Mouse (Mus musculus): ENCODE data around the gene Slc7a6os. TPM values are rescaled to one million over a fixed set of nuclear protein-coding genes. Genes with fewer than 3 reads are reported as not detected.

The Slc7a6os gene
- polyA plus RNA-seq, 1 experiment from 2014 or later, result 27.6 TPM

DNA sequence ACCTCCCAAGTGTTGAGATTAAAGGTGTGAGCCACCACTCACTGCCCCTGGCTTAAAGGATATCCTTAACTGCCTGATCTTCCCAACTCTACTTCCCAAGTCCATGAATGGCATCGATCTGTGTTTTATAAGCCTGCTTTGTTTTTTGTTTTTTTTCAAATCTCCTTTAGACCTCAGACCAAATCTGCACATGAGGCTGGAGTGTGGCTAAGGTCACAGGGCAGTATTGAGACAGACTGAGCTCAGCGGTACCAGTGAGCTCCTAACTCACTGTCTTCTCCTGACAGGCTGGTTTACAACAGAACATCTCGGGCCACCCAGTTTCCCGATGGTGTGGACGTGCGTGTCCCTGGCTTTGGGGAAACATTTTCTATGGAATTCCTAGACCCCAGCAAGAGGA lies 50.9 kb downstream of the Slc7a6os start:
- H3K9me3 ChIP-seq (replicated peaks; ENCODE audit: low read length), result no peaks in the 10 kb centered on the region
- no peak for DNase-seq (ENCODE audit: low spot score)
- no peak overlapping the region for H3K4me3 ChIP-seq (replicated peaks; ENCODE audit: low read depth, low read length)
- H3K36me3 ChIP-seq (ENCODE audit: insufficient read depth, low read length), result peaks cover 8% of the 10 kb centered on the region
- no peak overlapping the region for H3K4me2 ChIP-seq (ENCODE audit: low read length)
- no peaks in the 10 kb centered on the region for H3K4me1 ChIP-seq (replicated peaks; ENCODE audit: insufficient read depth, low read length)
- no peak overlapping the region for H3K9ac ChIP-seq (ENCODE audit: low read depth, low read length)
- no peaks in the 10 kb centered on the region for H3K27me3 ChIP-seq (ENCODE audit: insufficient read depth, low read length)
- 90% methylated on average over 6 of the region's 6 CpGs for WGBS
- no peak for TF ChIP-seq CTCF (IDR thresholded peaks at IDR 0.05; ENCODE audit: low read depth)
- H3K27ac ChIP-seq, result no peak overlapping the region
- no peak for ATAC-seq (replicated peaks; ENCODE audit: low FRiP score, low read depth)

DNA sequence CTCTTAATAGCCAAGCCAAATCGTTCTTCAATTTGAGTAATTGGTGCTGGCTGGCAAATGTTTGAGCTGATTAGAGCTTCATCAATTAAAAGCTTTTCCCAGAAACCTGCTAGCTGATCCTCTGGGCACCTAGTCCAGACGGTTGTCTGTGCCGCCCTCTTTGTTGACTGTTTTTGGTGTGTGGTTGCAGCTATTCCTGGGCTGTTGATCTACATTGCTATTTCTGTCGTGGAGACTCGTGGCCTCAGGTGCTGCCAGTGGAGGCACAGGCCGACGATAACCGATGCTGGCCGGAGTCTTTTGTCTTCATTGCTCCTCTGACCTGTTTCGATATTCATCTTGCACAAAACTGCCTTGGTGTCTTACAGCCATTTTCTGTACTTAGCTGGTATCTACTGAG lies 52.4 kb downstream of the Slc7a6os start:
- 93% methylated on average over 10 of the region's 10 CpGs for WGBS
- no peaks in the 10 kb centered on the region for H3K9me3 ChIP-seq (replicated peaks; ENCODE audit: low read length)
- no peak overlapping the region for H3K9ac ChIP-seq (ENCODE audit: low read depth, low read length)
- ATAC-seq (replicated peaks; ENCODE audit: low FRiP score, low read depth) (no peak), DNase-seq (ENCODE audit: low spot score) (no peak)
- H3K4me1 ChIP-seq (replicated peaks; ENCODE audit: insufficient read depth, low read length), result no peaks in the 10 kb centered on the region
- H3K4me2 ChIP-seq (ENCODE audit: low read length), result no peak overlapping the region
- peaks cover 5% of the 10 kb centered on the region; the same call in 1 of the 2 replicates for H3K36me3 ChIP-seq (ENCODE audit: insufficient read depth, low read length)
- TF ChIP-seq CTCF (IDR thresholded peaks at IDR 0.05; ENCODE audit: low read depth), result no peak
- H3K27me3 ChIP-seq (ENCODE audit: insufficient read depth, low read length), result no peaks in the 10 kb centered on the region
- no peak overlapping the region for H3K27ac ChIP-seq
- no peak overlapping the region for H3K4me3 ChIP-seq (replicated peaks; ENCODE audit: low read depth, low read length)

DNA sequence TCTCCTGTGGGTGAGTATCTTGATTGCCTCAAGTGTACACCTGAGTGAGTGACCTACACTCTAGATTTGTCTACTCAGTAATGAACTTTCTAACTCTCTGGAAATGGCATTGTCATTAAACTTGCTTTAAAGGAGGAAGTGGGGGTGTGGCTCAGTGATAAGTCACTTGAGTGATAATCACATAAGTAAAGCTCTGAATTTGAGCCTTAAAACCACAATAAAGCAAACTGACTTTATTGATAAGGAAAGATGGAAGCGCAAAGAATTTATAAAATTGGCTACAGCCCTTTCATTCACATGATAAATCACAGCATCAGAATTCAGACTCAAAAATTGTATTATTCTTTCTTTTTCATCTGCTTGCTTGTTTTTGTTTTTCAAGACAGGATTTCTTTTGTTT lies 53.3 kb downstream of the Slc7a6os start:
- Histone ChIP-seq H3K27me3 (ENCODE audit: insufficient read depth, low read length) (no peaks in the 10 kb centered on the region), H3K4me2 (ENCODE audit: low read length) (no peak overlapping the region), H3K4me3 (replicated peaks; ENCODE audit: low read depth, low read length) (no peak overlapping the region), H3K4me1 (replicated peaks; ENCODE audit: insufficient read depth, low read length) (no peaks in the 10 kb centered on the region), H3K27ac (no peak overlapping the region), H3K36me3 (ENCODE audit: insufficient read depth, low read length) (peaks cover 5% of the 10 kb centered on the region; the same call in 1 of the 2 replicates), H3K9me3 (replicated peaks; ENCODE audit: low read length) (no peaks in the 10 kb centered on the region), H3K9ac (ENCODE audit: low read depth, low read length) (no peak overlapping the region)
- WGBS, result 96% methylated on average over 1 of the region's 1 CpGs
- TF ChIP-seq CTCF (IDR thresholded peaks at IDR 0.05; ENCODE audit: low read depth), result no peak
- ATAC-seq (replicated peaks; ENCODE audit: low FRiP score, low read depth) (no peak), DNase-seq (ENCODE audit: low spot score) (no peak)

DNA sequence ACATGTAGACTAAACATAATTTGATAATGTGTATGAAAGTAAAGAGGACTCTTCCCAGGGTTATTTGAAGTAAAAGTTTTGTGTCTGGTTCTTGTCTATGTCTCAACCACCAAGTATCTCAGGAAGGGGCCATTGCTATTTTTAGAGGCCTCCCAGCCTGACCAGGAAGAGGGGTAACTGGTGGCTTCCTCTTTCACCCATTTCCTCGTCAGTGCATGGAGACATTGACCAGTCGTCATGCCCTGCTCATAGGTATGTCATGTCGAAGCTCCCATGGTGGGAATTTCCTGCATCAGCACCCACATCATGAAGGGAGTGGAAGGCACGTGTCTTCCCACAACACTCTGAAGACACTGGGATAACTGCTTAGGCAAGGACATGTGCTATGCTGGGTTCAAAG lies 57.9 kb downstream of the Slc7a6os start:
- WGBS, result 74% methylated on average over 4 of the region's 4 CpGs
- no peak for TF ChIP-seq CTCF (IDR thresholded peaks at IDR 0.05; ENCODE audit: low read depth)
- Histone ChIP-seq H3K4me1 (replicated peaks; ENCODE audit: insufficient read depth, low read length) (peaks cover 8% of the 10 kb centered on the region), H3K4me2 (ENCODE audit: low read length) (no peak overlapping the region), H3K36me3 (ENCODE audit: insufficient read depth, low read length) (no peaks in the 10 kb centered on the region), H3K9me3 (replicated peaks; ENCODE audit: low read length) (no peaks in the 10 kb centered on the region), H3K9ac (ENCODE audit: low read depth, low read length) (no peak overlapping the region), H3K27ac (no peak overlapping the region), H3K27me3 (ENCODE audit: insufficient read depth, low read length) (no peaks in the 10 kb centered on the region), H3K4me3 (replicated peaks; ENCODE audit: low read depth, low read length) (no peak overlapping the region)
- DNase-seq (ENCODE audit: low spot score), result no peak
- no peak for ATAC-seq (replicated peaks; ENCODE audit: low FRiP score, low read depth)

DNA sequence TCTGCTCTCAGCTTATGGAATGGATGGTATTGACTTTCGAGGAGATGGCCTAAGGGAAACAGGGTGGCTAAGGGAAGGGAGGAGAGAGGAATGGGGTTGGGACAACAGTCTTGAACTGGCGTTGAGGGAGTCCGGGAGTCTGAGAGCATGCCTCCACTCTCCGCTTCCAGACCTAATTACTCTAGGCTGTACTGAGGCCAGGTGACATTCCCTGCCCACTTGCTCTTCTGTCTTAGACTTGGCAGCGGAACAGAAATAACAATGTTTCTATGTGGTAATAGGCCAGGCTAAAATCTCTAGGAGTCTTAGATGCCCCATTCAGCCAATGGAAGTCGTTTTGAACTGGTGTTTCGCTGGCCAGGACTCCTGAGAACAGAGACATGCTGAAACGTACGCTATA lies 59.7 kb downstream of the Slc7a6os start:
- TF ChIP-seq CTCF (IDR thresholded peaks at IDR 0.05; ENCODE audit: low read depth), result no peak
- 71% methylated on average over 9 of the region's 9 CpGs for WGBS
- Histone ChIP-seq H3K4me2 (ENCODE audit: low read length) (peak overlapping the region; percentile 77), H3K4me3 (replicated peaks; ENCODE audit: low read depth, low read length) (peak overlapping the region; percentile 66), H3K27ac (no peak overlapping the region), H3K36me3 (ENCODE audit: insufficient read depth, low read length) (no peaks in the 10 kb centered on the region), H3K27me3 (ENCODE audit: insufficient read depth, low read length) (no peaks in the 10 kb centered on the region), H3K9ac (ENCODE audit: low read depth, low read length) (0 out of 2 replicates have a peak overlapping the region, but pooled peaks have one; percentile 58), H3K9me3 (replicated peaks; ENCODE audit: low read length) (no peaks in the 10 kb centered on the region), H3K4me1 (replicated peaks; ENCODE audit: insufficient read depth, low read length) (peaks cover 8% of the 10 kb centered on the region)
- DNase-seq (ENCODE audit: low spot score) (no peak), ATAC-seq (replicated peaks; ENCODE audit: low FRiP score, low read depth) (no peak)

Other genes with a start within 250 kb of the Slc7a6os start
- gene Slc12a4, start 244.8 kb downstream of the Slc7a6os start, polyA plus RNA-seq (2015; fragmentation: Nextera tagmentation; extraction: Ambion mirVana), result 19.8 and 23.7 TPM in 2 replicates
- not detected in 2 replicates for gene Dpep3, start 231.5 kb downstream of the Slc7a6os start, polyA plus RNA-seq (2015; fragmentation: Nextera tagmentation; extraction: Ambion mirVana)
- 11.7 and 15.5 TPM in 2 replicates for gene Dus2, start 219.6 kb downstream of the Slc7a6os start, polyA plus RNA-seq (2015; fragmentation: Nextera tagmentation; extraction: Ambion mirVana)
- gene Dpep2nb, start 205.0 kb downstream of the Slc7a6os start, polyA plus RNA-seq (2015; fragmentation: Nextera tagmentation; extraction: Ambion mirVana), result not detected in 2 replicates
- 16.1 and 16.9 TPM in 2 replicates for gene Ddx28, start 199.1 kb downstream of the Slc7a6os start, polyA plus RNA-seq (2015; fragmentation: Nextera tagmentation; extraction: Ambion mirVana)
- 3.8 and 3.9 TPM in 2 replicates for gene Nfatc3, start 152.1 kb downstream of the Slc7a6os start, polyA plus RNA-seq (2015; fragmentation: Nextera tagmentation; extraction: Ambion mirVana)
- 21.0 and 21.2 TPM in 2 replicates for gene Esrp2, start 74.0 kb downstream of the Slc7a6os start, polyA plus RNA-seq (2015; fragmentation: Nextera tagmentation; extraction: Ambion mirVana)
- gene Pla2g15, start 60.5 kb downstream of the Slc7a6os start, polyA plus RNA-seq (2015; fragmentation: Nextera tagmentation; extraction: Ambion mirVana), result 8.1 and 9.8 TPM in 2 replicates
- gene Slc7a6, start 42.1 kb downstream of the Slc7a6os start, polyA plus RNA-seq (2015; fragmentation: Nextera tagmentation; extraction: Ambion mirVana), result 61.0 and 61.6 TPM in 2 replicates
- gene Prmt7, start within 50 bp of the Slc7a6os start, polyA plus RNA-seq (2015; fragmentation: Nextera tagmentation; extraction: Ambion mirVana), result 30.1 and 33.1 TPM in 2 replicates
- 0.27 and 0.42 TPM in 2 replicates for gene Smpd3, start 127.1 kb upstream of the Slc7a6os start, polyA plus RNA-seq (2015; fragmentation: Nextera tagmentation; extraction: Ambion mirVana)
- 14.1 and 15.2 TPM in 2 replicates for gene Zfp90, start 204.4 kb upstream of the Slc7a6os start, polyA plus RNA-seq (2015; fragmentation: Nextera tagmentation; extraction: Ambion mirVana)

Data from kidney, postnatal 0 days (tissue).